Mouse (Mus musculus): ENCODE results near the gene Rasef. TPM values are rescaled to one million over a fixed set of nuclear protein-coding genes. Genes with fewer than 3 reads are reported as not detected.

Rasef gene
- polyA plus RNA-seq, 1 experiment from 2014 or later = 3.4 TPM

DNA sequence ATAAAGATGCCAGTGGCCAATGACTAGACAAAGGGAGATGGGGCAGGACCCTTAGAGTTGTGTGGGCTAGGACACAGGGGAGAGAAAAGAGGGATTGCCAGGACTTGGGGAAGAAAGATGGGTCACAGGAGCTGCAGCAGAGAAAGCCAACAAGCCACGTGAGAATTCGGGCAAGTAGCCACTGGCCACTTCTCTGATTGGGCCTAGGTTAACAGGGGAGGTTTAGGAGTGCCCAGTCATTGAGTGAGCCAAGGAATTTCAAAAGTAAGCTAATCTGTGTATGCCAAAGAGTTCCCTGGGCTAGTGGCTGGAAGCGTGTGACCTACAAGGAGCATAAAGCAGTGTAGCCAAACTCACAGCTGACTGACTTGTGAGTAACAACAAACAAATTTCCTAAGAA is 9.7 kb downstream of the Rasef start:
- 79% methylated on average over 3 of the region's 3 CpGs for WGBS

DNA sequence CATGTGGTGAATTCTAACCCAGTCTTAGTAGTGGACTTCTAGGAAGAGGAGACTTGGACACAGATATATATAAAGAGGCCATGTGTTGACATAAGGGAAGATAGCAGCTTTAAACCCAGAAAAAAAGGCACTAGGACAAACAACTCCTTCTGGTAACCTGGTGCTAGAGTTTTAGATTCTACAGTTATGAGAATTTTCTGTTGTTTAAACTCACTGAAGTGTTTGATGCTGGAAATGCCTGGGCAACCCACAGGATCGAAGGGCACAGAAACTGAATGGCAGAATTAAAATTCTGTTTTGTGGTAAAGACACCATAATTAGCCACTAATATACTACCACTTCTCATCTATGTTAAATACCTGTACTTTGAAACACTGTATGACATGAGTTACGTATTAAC is 15.5 kb downstream of the Rasef start:
- no peak overlapping the region for H3K27ac ChIP-seq
- DNase-seq (ENCODE audit: low spot score) = no peak
- no peak for ATAC-seq (replicated peaks; ENCODE audit: low FRiP score, low read depth)
- no peaks in the 10 kb centered on the region for H3K27me3 ChIP-seq (ENCODE audit: insufficient read depth, low read length)
- H3K36me3 ChIP-seq (ENCODE audit: insufficient read depth, low read length) = no peaks in the 10 kb centered on the region
- WGBS = 82% methylated on average over 2 of the region's 2 CpGs
- no peak overlapping the region for H3K9ac ChIP-seq (ENCODE audit: low read depth, low read length)
- H3K4me1 ChIP-seq (replicated peaks; ENCODE audit: insufficient read depth, low read length) = no peaks in the 10 kb centered on the region
- TF ChIP-seq CTCF (IDR thresholded peaks at IDR 0.05; ENCODE audit: low read depth) = no peak
- H3K4me2 ChIP-seq (ENCODE audit: low read length) = no peak overlapping the region
- H3K4me3 ChIP-seq (replicated peaks; ENCODE audit: low read depth, low read length) = no peak overlapping the region
- no peaks in the 10 kb centered on the region for H3K9me3 ChIP-seq (replicated peaks; ENCODE audit: low read length)

More for the DNA sequence above, 9.7 kb downstream of the Rasef start:
- DNase-seq (ENCODE audit: low spot score) (no peak), ATAC-seq (replicated peaks; ENCODE audit: low FRiP score, low read depth) (no peak)
- TF ChIP-seq CTCF (IDR thresholded peaks at IDR 0.05; ENCODE audit: low read depth) = no peak
- Histone ChIP-seq H3K27ac (no peak overlapping the region), H3K9ac (ENCODE audit: low read depth, low read length) (no peak overlapping the region), H3K4me1 (replicated peaks; ENCODE audit: insufficient read depth, low read length) (no peaks in the 10 kb centered on the region), H3K4me2 (ENCODE audit: low read length) (no peak overlapping the region), H3K9me3 (replicated peaks; ENCODE audit: low read length) (no peaks in the 10 kb centered on the region), H3K4me3 (replicated peaks; ENCODE audit: low read depth, low read length) (no peak overlapping the region), H3K27me3 (ENCODE audit: insufficient read depth, low read length) (no peaks in the 10 kb centered on the region), H3K36me3 (ENCODE audit: insufficient read depth, low read length) (no peaks in the 10 kb centered on the region)

DNA sequence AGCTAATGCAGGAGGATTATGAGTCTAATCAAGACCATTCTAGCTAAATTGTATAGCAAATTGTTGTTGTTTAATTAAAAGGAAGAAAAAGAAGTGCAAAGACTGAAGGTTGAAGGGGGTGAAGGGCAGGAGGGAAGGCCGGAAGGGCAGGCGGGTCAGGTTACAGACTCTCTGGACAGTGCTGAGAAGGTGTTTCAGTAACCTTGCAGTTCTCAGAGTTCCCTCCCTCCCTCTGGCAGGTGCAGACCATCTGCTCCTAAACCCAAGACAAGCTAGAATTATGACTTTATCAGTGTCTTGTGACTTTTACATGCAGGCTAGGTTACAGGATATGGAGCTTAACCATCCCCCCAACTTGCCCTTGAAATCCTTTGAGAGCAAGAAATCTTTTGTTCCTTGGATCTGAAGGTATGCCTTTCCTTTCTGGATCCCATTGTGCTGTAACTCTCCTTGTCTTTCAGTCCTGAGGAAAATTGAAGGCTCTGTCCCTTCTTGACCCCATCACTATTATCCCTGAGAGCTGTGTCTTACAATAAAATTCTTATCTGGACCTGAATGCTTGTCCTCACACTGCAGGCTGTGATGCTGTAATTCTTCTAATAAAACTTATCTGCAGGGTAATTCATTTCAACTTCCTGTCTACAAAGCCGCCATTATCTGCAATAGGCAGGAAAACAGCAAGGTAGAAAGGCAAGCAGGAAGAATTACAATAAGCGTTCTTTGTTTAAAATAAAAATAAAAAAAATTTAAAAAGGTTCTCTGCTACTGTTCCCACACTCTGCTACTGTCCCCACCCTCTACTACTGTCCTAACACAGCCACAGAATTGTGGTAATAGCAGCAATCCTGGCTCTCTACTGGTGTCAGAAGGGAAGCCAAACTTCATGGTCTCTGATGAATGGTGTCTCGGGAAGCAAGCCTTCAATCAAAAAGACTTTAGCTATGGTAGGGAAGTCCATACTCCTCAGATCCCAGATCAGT is 16.7 kb downstream of the Rasef start:
- DNase-seq (ENCODE audit: low spot score) (peak; percentile 59), ATAC-seq (replicated peaks; ENCODE audit: low FRiP score, low read depth) (peak; percentile 79)
- no peak overlapping the region for H3K4me2 ChIP-seq (ENCODE audit: low read length)
- no peak overlapping the region for H3K4me3 ChIP-seq (replicated peaks; ENCODE audit: low read depth, low read length)
- no peaks in the 10 kb centered on the region for H3K4me1 ChIP-seq (replicated peaks; ENCODE audit: insufficient read depth, low read length)
- TF ChIP-seq CTCF (IDR thresholded peaks at IDR 0.05; ENCODE audit: low read depth) = no peak
- WGBS = 28% methylated on average over 5 of the region's 5 CpGs
- H3K27me3 ChIP-seq (ENCODE audit: insufficient read depth, low read length) = no peaks in the 10 kb centered on the region
- no peaks in the 10 kb centered on the region for H3K36me3 ChIP-seq (ENCODE audit: insufficient read depth, low read length)
- no peak overlapping the region for H3K27ac ChIP-seq
- no peaks in the 10 kb centered on the region for H3K9me3 ChIP-seq (replicated peaks; ENCODE audit: low read length)
- H3K9ac ChIP-seq (ENCODE audit: low read depth, low read length) = no peak overlapping the region

DNA sequence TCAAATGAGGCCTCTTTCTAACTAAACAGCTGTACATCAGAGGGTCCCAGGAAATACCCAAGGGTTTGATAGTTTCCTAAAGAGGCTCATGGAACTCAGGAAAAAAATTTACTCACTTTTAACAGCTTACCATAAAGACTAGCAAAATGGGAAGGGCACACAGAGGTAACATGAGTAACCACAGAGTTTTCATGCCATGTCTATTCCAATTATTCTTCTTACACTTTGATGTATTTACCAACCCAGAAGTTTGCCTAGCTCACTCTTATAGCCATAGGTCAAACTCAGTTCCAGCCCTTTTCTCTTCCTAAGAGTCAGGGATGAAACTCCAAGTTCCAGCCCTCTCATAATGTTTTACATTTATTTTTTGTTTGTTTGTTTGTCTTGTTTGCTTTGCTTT is 18.8 kb downstream of the Rasef start:
- no peak for DNase-seq (ENCODE audit: low spot score)
- H3K9ac ChIP-seq (ENCODE audit: low read depth, low read length) = no peak overlapping the region

DNA sequence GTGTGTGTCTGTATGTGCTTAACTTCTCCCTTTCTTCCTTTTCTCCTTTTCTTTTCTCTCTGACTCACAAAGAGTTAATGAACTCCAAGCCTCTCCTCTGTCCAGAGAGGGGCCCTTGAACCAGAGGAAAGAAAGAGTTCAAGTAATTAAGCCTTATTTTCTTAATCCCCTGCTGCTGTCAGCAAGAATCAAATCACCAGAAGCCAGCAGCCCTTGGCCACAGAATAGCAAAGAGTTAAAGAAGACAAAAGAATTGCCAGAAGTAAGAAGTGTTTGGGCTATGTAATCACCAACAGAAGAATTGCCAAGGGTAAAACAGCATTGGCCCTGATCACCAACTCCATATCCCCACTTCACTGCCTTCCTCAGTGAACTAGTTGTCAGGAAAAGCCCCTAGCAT is 20.2 kb downstream of the Rasef start:
- DNase-seq (ENCODE audit: low spot score) (no peak), ATAC-seq (replicated peaks; ENCODE audit: low FRiP score, low read depth) (no peak)
- H3K4me2 ChIP-seq (ENCODE audit: low read length) = no peak overlapping the region
- TF ChIP-seq CTCF (IDR thresholded peaks at IDR 0.05; ENCODE audit: low read depth) = no peak
- no peaks in the 10 kb centered on the region for H3K9me3 ChIP-seq (replicated peaks; ENCODE audit: low read length)
- no peaks in the 10 kb centered on the region for H3K4me1 ChIP-seq (replicated peaks; ENCODE audit: insufficient read depth, low read length)
- no peak overlapping the region for H3K4me3 ChIP-seq (replicated peaks; ENCODE audit: low read depth, low read length)
- H3K27ac ChIP-seq = no peak overlapping the region
- no peaks in the 10 kb centered on the region for H3K36me3 ChIP-seq (ENCODE audit: insufficient read depth, low read length)
- H3K27me3 ChIP-seq (ENCODE audit: insufficient read depth, low read length) = no peaks in the 10 kb centered on the region
- no peak overlapping the region for H3K9ac ChIP-seq (ENCODE audit: low read depth, low read length)

More for the DNA sequence above, 18.8 kb downstream of the Rasef start:
- no peaks in the 10 kb centered on the region for H3K4me1 ChIP-seq (replicated peaks; ENCODE audit: insufficient read depth, low read length)
- H3K27me3 ChIP-seq (ENCODE audit: insufficient read depth, low read length) = no peaks in the 10 kb centered on the region
- ATAC-seq (replicated peaks; ENCODE audit: low FRiP score, low read depth) = no peak
- H3K4me2 ChIP-seq (ENCODE audit: low read length) = no peak overlapping the region
- H3K36me3 ChIP-seq (ENCODE audit: insufficient read depth, low read length) = no peaks in the 10 kb centered on the region
- H3K4me3 ChIP-seq (replicated peaks; ENCODE audit: low read depth, low read length) = no peak overlapping the region
- TF ChIP-seq CTCF (IDR thresholded peaks at IDR 0.05; ENCODE audit: low read depth) = no peak
- H3K27ac ChIP-seq = no peak overlapping the region
- no peaks in the 10 kb centered on the region for H3K9me3 ChIP-seq (replicated peaks; ENCODE audit: low read length)

DNA sequence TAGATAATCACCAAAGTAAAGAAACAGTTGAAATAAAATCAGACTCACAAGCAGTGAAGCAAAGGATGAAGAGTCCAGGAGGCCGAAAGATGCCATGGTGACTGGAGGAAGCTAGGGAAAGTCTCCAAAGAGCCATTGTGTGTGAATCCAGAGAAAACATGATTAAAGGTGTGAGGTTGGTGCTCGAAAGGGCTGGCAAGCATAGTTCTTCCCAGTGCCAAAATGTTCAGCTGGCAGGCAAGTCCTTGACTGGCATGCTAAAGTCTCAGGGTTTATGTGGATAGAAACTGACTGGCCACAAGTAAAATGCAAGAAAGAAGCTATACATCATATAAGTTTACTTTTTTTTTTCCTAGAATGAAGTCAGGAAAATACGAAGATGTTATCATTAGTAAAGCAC is 22.6 kb downstream of the Rasef start:
- TF ChIP-seq CTCF (IDR thresholded peaks at IDR 0.05; ENCODE audit: low read depth) = no peak
- WGBS = 80% methylated on average over 3 of the region's 3 CpGs
- no peak overlapping the region for H3K9ac ChIP-seq (ENCODE audit: low read depth, low read length)
- no peak overlapping the region for H3K4me2 ChIP-seq (ENCODE audit: low read length)
- no peak overlapping the region for H3K4me3 ChIP-seq (replicated peaks; ENCODE audit: low read depth, low read length)
- H3K4me1 ChIP-seq (replicated peaks; ENCODE audit: insufficient read depth, low read length) = no peaks in the 10 kb centered on the region
- no peaks in the 10 kb centered on the region for H3K9me3 ChIP-seq (replicated peaks; ENCODE audit: low read length)
- DNase-seq (ENCODE audit: low spot score) = no peak
- ATAC-seq (replicated peaks; ENCODE audit: low FRiP score, low read depth) = no peak
- no peaks in the 10 kb centered on the region for H3K36me3 ChIP-seq (ENCODE audit: insufficient read depth, low read length)
- no peak overlapping the region for H3K27ac ChIP-seq
- H3K27me3 ChIP-seq (ENCODE audit: insufficient read depth, low read length) = no peaks in the 10 kb centered on the region

All from kidney, postnatal 0 days (tissue).